Mouse (Mus musculus): ENCODE measurements around the gene Sept6. TPM values are rescaled to one million over a fixed set of nuclear protein-coding genes. Genes with fewer than 3 reads are reported as not detected.

The Sept6 gene
- polyA plus RNA-seq, 1 experiment from 2014 or later, result 65.5 TPM

Other genes with a start within 250 kb of the Sept6 start
- 0.72 and 1.4 TPM in 2 replicates for gene Slc25a43, start 248.1 kb downstream of the Sept6 start, polyA plus RNA-seq (2016; fragmentation: Nextera tagmentation; extraction: Ambion mirVana)
- 613 and 624 TPM in 2 replicates for gene Slc25a5, start 196.1 kb downstream of the Sept6 start, polyA plus RNA-seq (2016; fragmentation: Nextera tagmentation; extraction: Ambion mirVana)
- 114 and 123 TPM in 2 replicates for gene Ube2a, start 117.9 kb downstream of the Sept6 start, polyA plus RNA-seq (2016; fragmentation: Nextera tagmentation; extraction: Ambion mirVana)
- 30.0 and 30.7 TPM in 2 replicates for gene C330007P06Rik, start 117.7 kb downstream of the Sept6 start, polyA plus RNA-seq (2016; fragmentation: Nextera tagmentation; extraction: Ambion mirVana)
- gene Nkrf, start 88.9 kb downstream of the Sept6 start, polyA plus RNA-seq (2016; fragmentation: Nextera tagmentation; extraction: Ambion mirVana), result 9.6 and 9.9 TPM in 2 replicates
- gene Sowahd, start 57.1 kb upstream of the Sept6 start, polyA plus RNA-seq (2016; fragmentation: Nextera tagmentation; extraction: Ambion mirVana), result not detected in 2 replicates
- gene Rpl39, start 93.6 kb upstream of the Sept6 start, polyA plus RNA-seq (2016; fragmentation: Nextera tagmentation; extraction: Ambion mirVana), result 392 and 417 TPM in 2 replicates
- 24.5 and 24.7 TPM in 2 replicates for gene Upf3b, start 118.5 kb upstream of the Sept6 start, polyA plus RNA-seq (2016; fragmentation: Nextera tagmentation; extraction: Ambion mirVana)
- gene Nkap, start 135.0 kb upstream of the Sept6 start, polyA plus RNA-seq (2016; fragmentation: Nextera tagmentation; extraction: Ambion mirVana), result 22.5 and 25.4 TPM in 2 replicates
- gene Akap14, start 177.0 kb upstream of the Sept6 start, polyA plus RNA-seq (2016; fragmentation: Nextera tagmentation; extraction: Ambion mirVana), result 0.14 and 0.24 TPM in 2 replicates
- gene Ndufa1, start 199.4 kb upstream of the Sept6 start, polyA plus RNA-seq (2016; fragmentation: Nextera tagmentation; extraction: Ambion mirVana), result 456 and 492 TPM in 2 replicates
- 14.4 and 14.8 TPM in 2 replicates for gene Rnf113a1, start 199.5 kb upstream of the Sept6 start, polyA plus RNA-seq (2016; fragmentation: Nextera tagmentation; extraction: Ambion mirVana)
- not detected in 2 replicates for gene Gm9, start 219.2 kb upstream of the Sept6 start, polyA plus RNA-seq (2016; fragmentation: Nextera tagmentation; extraction: Ambion mirVana)
- gene Rhox1, start 230.5 kb upstream of the Sept6 start, polyA plus RNA-seq (2016; fragmentation: Nextera tagmentation; extraction: Ambion mirVana), result not detected in 2 replicates